Mouse (Mus musculus) liver, embryonic 14.5 days (tissue): ENCODE data around the gene Eif2b2. TPM values are rescaled to one million over a fixed set of nuclear protein-coding genes. Genes with fewer than 3 reads are reported as not detected.
A peak's percentile ranks its signal among the peaks of the same experiment; 100 is the strongest.

ENCODE experiments used
- ATAC-seq: fragments of 200-750 bp; cut with Nextera tagmentation; 2 replicates; pipeline ENCODE4 v1.8.0; 2017; ENCODE audit warnings: moderate number of reproducible peaks, mild to moderate bottlenecking, moderate library complexity; ENCODE audit not compliant: insufficient read depth
- DNase-seq, 3 experiments: peaks; one replicate each; pipeline ENCODE4 v3.0.0-alpha.2; 2012 to 2013; ENCODE audit warnings: low read depth in 3 of 3, low spot score in 3 of 3
- H3K27ac ChIP-seq: fragments of 300-500 bp; sonication (generic); 2 replicates; pipeline ENCODE4 v1.5.1; 2014; ENCODE audit warnings: moderate library complexity, mild to moderate bottlenecking, control low read depth, inconsistent platforms
- H3K27me3 ChIP-seq: fragments of 300-500 bp; sonication (generic); 2 replicates; pipeline ENCODE4 v1.6.1; 2014; ENCODE audit warnings: mild to moderate bottlenecking, low read length, moderate library complexity; ENCODE audit not compliant: control insufficient read depth, insufficient read depth
- H3K36me3 ChIP-seq: fragments of 300-500 bp; sonication (generic); replicated peaks from 2 replicates; pipeline ENCODE4 v1.6.1; 2014; ENCODE audit warnings: low read depth; ENCODE audit not compliant: control insufficient read depth, insufficient read depth
- H3K4me1 ChIP-seq, 2 experiments: fragments of 200-500 bp in 1 of 2; fragments of 300-500 bp in 1 of 2; sonication (generic) in 1 of 2; replicated peaks; 2 replicates each; pipeline ENCODE4 v1.6.1; 2012 to 2014; ENCODE audit warnings: antibody characterized with exemption in 1 of 2, inconsistent platforms in 1 of 2, low read length in 1 of 2; ENCODE audit not compliant: control insufficient read depth in 2 of 2, insufficient read depth in 2 of 2
- H3K4me2 ChIP-seq: fragments of 300-500 bp; sonication (generic); 2 replicates; pipeline ENCODE4 v1.6.1; 2014; ENCODE audit warnings: low read depth, mild to moderate bottlenecking, control low read depth, moderate library complexity
- H3K4me3 ChIP-seq, 2 experiments: fragments of 200-500 bp in 1 of 2; fragments of 300-500 bp in 1 of 2; sonication (generic) in 1 of 2; 2 replicates each; pipeline ENCODE4 v1.5.1; 2012 to 2014; ENCODE audit warnings: low read depth in 2 of 2, low read length in 2 of 2, mild to moderate bottlenecking in 2 of 2, control low read depth in 1 of 2, inconsistent platforms in 1 of 2, moderate library complexity in 1 of 2; ENCODE audit not compliant: insufficient read depth in 1 of 2
- H3K9ac ChIP-seq: fragments of 300-500 bp; sonication (generic); replicated peaks from 2 replicates; pipeline ENCODE4 v1.6.1; 2014; ENCODE audit warnings: mild to moderate bottlenecking, control low read depth, moderate library complexity
- H3K9me3 ChIP-seq: fragments of 300-500 bp; sonication (generic); 2 replicates; pipeline ENCODE4 v1.6.1; 2016; ENCODE audit warnings: low read length, mixed read lengths; ENCODE audit not compliant: control insufficient read depth
- CTCF ChIP-seq: IDR thresholded peaks from 2 replicates; pipeline ENCODE4 v1.5.1; 2016; ENCODE audit warnings: antibody characterized with exemption, low read depth, control low read depth
- EP300 ChIP-seq: IDR thresholded peaks from 2 replicates; pipeline ENCODE4 v1.6.1; 2016; ENCODE audit warnings: antibody characterized with exemption, low read depth
- WGBS: fragments of 180-500 bp; shearing (Covaris S2); extraction: QIAGEN DNeasy Blood & Tissue Kit; methylation state at CpG from one replicate; pipeline ENCODE4 v1.1.7; 2014; ENCODE audit not compliant: insufficient replicate concordance; 5-methylcytosine and 5-hydroxymethylcytosine counted together
- microRNA-seq: library from miRNA; unstranded; fragments of <30 nt; microRNA quantifications from one replicate; pipeline ENCODE4, GENCODE M21; 2016
- polyA plus RNA-seq, 2 experiments: library from polyadenylated mRNA; depleted of rRNA in 1 of 2; stranded (reverse) in 1 of 2; unstranded in 1 of 2; fragments of >200 nt; fragmentation: Nextera tagmentation in 1 of 2; extraction: Ambion mirVana in 1 of 2; gene quantifications; 2 replicates each; pipeline versions ENCODE4 v1.2.1 to v1.2.3; 2012 to 2014

Gene Eif2b2
- polyA plus RNA-seq, 2 experiments = 39.9 to 47.8 TPM

- Histone ChIP-seq H3K27ac (peak within 1 kb of the TSS; percentile 26), H3K9ac (peak within 1 kb of the TSS; percentile 65), H3K36me3 (peaks cover 5% of the 10 kb centered on the region), H3K4me2 (peak within 1 kb of the TSS; percentile 83), H3K4me3 (peak within 1 kb of the TSS; percentile 72 to 85), H3K9me3 (no peaks in the 10 kb centered on the region), H3K4me1 (peaks cover 9 to 10% of the 10 kb centered on the region in 2 experiments; a peak in 3 of 4 replicates), H3K27me3 (no peaks in the 10 kb centered on the region)
- ATAC-seq = peak; percentile 87
- 2% methylated on average over 35 of the region's 35 CpGs for WGBS
- DNase-seq = peak; percentile 66 to 69 (median 68)
- TF ChIP-seq CTCF (peak; percentile 81), EP300 (no peak)
Measured at GRCm38 (mm10) chr12:85270319-85270718, 51.0 kb downstream of the Eif2b2 start, which contains the start of gene Mlh3. Gene Mlh3 (minus strand): TSS chr12:85270599.

GRCm38 (mm10) chr12:85271132-85271842 lies 52.0 kb downstream of the Eif2b2 start:
- ATAC-seq = no peak

GRCm38 (mm10) chr12:85271843-85272206 lies 52.5 kb downstream of the Eif2b2 start:
- H3K4me2 ChIP-seq = no peak overlapping the region
- ATAC-seq = peak; percentile 50; the same call in 1 of the 2 replicates
- no peak overlapping the region for H3K9ac ChIP-seq
- H3K27me3 ChIP-seq = no peaks in the 10 kb centered on the region
- H3K4me1 ChIP-seq = peaks cover 9 to 10% of the 10 kb centered on the region in 2 experiments; a peak in 3 of 4 replicates
- H3K36me3 ChIP-seq = peaks cover 8% of the 10 kb centered on the region
- no peaks in the 10 kb centered on the region for H3K9me3 ChIP-seq
- TF ChIP-seq CTCF (no peak), EP300 (no peak)
- H3K27ac ChIP-seq = no peak overlapping the region
- DNase-seq = peak in 1 of 3 experiments; percentile 38
- H3K4me3 ChIP-seq = no peak overlapping the region
- 56% methylated on average over 4 of the region's 4 CpGs for WGBS

More at GRCm38 (mm10) chr12:85271132-85271842, 52.0 kb downstream of the Eif2b2 start:
- Histone ChIP-seq H3K9ac (no peak overlapping the region), H3K4me2 (peak overlapping the region; percentile 83; the same call in 1 of the 2 replicates), H3K4me3 (no peak overlapping the region), H3K36me3 (peaks cover 8% of the 10 kb centered on the region), H3K27ac (no peak overlapping the region; the same call in 1 of the 2 replicates), H3K27me3 (no peaks in the 10 kb centered on the region), H3K4me1 (peaks cover 9 to 10% of the 10 kb centered on the region in 2 experiments; a peak in 3 of 4 replicates), H3K9me3 (no peaks in the 10 kb centered on the region)
- WGBS = 58% methylated on average over 7 of the region's 7 CpGs
- TF ChIP-seq CTCF = peak; percentile 32; the same call in 1 of the 2 replicates
- no peak for TF ChIP-seq EP300
- no peak for DNase-seq

- Histone ChIP-seq H3K27ac (no peak overlapping the region), H3K4me2 (no peak overlapping the region), H3K4me1 (peaks cover 11 to 17% of the 10 kb centered on the region in 2 experiments), H3K4me3 (no peak overlapping the region), H3K36me3 (peaks cover 8% of the 10 kb centered on the region), H3K9ac (no peak overlapping the region), H3K27me3 (no peaks in the 10 kb centered on the region), H3K9me3 (no peaks in the 10 kb centered on the region)
- TF ChIP-seq EP300 = no peak
- TF ChIP-seq CTCF = no peak
- 78% methylated on average over 10 of the region's 10 CpGs for WGBS
- DNase-seq (no peak), ATAC-seq (no peak)
Measured at GRCm38 (mm10) chr12:85273508-85273907, 54.2 kb downstream of the Eif2b2 start.

Small RNA genes lying within 50 kb of the gene (microRNA-seq; reads per million reads assigned to microRNA genes)
- not detected for gene Mir6938

Other genes with a start within 250 kb of the Eif2b2 start
- gene Fcf1, start 248.6 kb upstream of the Eif2b2 start, polyA plus RNA-seq (2012; rRNA removed) = 45.8 and 86.1 TPM in 2 replicates
- gene Fcf1, start 248.6 kb upstream of the Eif2b2 start, polyA plus RNA-seq (2014; fragmentation: Nextera tagmentation; extraction: Ambion mirVana) = 102 and 111 TPM in 2 replicates
- gene Arel1, start 248.6 kb upstream of the Eif2b2 start, polyA plus RNA-seq (2012; rRNA removed) = 15.4 and 16.1 TPM in 2 replicates
- gene Arel1, start 248.6 kb upstream of the Eif2b2 start, polyA plus RNA-seq (2014; fragmentation: Nextera tagmentation; extraction: Ambion mirVana) = 14.8 and 17.4 TPM in 2 replicates
- gene Ylpm1, start 223.2 kb upstream of the Eif2b2 start, polyA plus RNA-seq (2012; rRNA removed) = 6.4 and 9.8 TPM in 2 replicates
- gene Ylpm1, start 223.2 kb upstream of the Eif2b2 start, polyA plus RNA-seq (2014; fragmentation: Nextera tagmentation; extraction: Ambion mirVana) = 8.3 and 9.7 TPM in 2 replicates
- gene Prox2, start 108.7 kb upstream of the Eif2b2 start, polyA plus RNA-seq (2012; rRNA removed) = 1.0 and 1.2 TPM in 2 replicates
- gene Prox2, start 108.7 kb upstream of the Eif2b2 start, polyA plus RNA-seq (2014; fragmentation: Nextera tagmentation; extraction: Ambion mirVana) = 2.2 and 2.8 TPM in 2 replicates
- 54.6 and 73.7 TPM in 2 replicates for gene Dlst, start 108.6 kb upstream of the Eif2b2 start, polyA plus RNA-seq (2012; rRNA removed)
- 59.2 and 67.8 TPM in 2 replicates for gene Dlst, start 108.6 kb upstream of the Eif2b2 start, polyA plus RNA-seq (2014; fragmentation: Nextera tagmentation; extraction: Ambion mirVana)
- 0.31 and 0.57 TPM in 2 replicates for gene Rps6kl1, start 68.2 kb upstream of the Eif2b2 start, polyA plus RNA-seq (2012; rRNA removed)
- 0.30 and 0.57 TPM in 2 replicates for gene Rps6kl1, start 68.2 kb upstream of the Eif2b2 start, polyA plus RNA-seq (2014; fragmentation: Nextera tagmentation; extraction: Ambion mirVana)
- gene Pgf, start 41.7 kb upstream of the Eif2b2 start, polyA plus RNA-seq (2012; rRNA removed) = 0.09 and 0.32 TPM in 2 replicates
- gene Pgf, start 41.7 kb upstream of the Eif2b2 start, polyA plus RNA-seq (2014; fragmentation: Nextera tagmentation; extraction: Ambion mirVana) = 0.08 and 0.34 TPM in 2 replicates
- 1.7 and 2.0 TPM in 2 replicates for gene Mlh3, start 51.1 kb downstream of the Eif2b2 start, polyA plus RNA-seq (2012; rRNA removed)
- 2.3 TPM in 2 replicates for gene Mlh3, start 51.1 kb downstream of the Eif2b2 start, polyA plus RNA-seq (2014; fragmentation: Nextera tagmentation; extraction: Ambion mirVana)
- 24.2 and 27.1 TPM in 2 replicates for gene Acyp1, start 69.0 kb downstream of the Eif2b2 start, polyA plus RNA-seq (2012; rRNA removed)
- 65.3 and 68.5 TPM in 2 replicates for gene Acyp1, start 69.0 kb downstream of the Eif2b2 start, polyA plus RNA-seq (2014; fragmentation: Nextera tagmentation; extraction: Ambion mirVana)
- 0.02 TPM in 2 replicates for gene Zc2hc1c, start 69.1 kb downstream of the Eif2b2 start, polyA plus RNA-seq (2012; rRNA removed)
- 0.03 and 0.19 TPM in 2 replicates for gene Zc2hc1c, start 69.1 kb downstream of the Eif2b2 start, polyA plus RNA-seq (2014; fragmentation: Nextera tagmentation; extraction: Ambion mirVana)
- 6.6 and 8.8 TPM in 2 replicates for gene Nek9, start 119.9 kb downstream of the Eif2b2 start, polyA plus RNA-seq (2012; rRNA removed)
- 4.1 and 4.4 TPM in 2 replicates for gene Nek9, start 119.9 kb downstream of the Eif2b2 start, polyA plus RNA-seq (2014; fragmentation: Nextera tagmentation; extraction: Ambion mirVana)
- gene Tmed10, start 155.4 kb downstream of the Eif2b2 start, polyA plus RNA-seq (2012; rRNA removed) = 43.7 and 67.2 TPM in 2 replicates
- gene Tmed10, start 155.4 kb downstream of the Eif2b2 start, polyA plus RNA-seq (2014; fragmentation: Nextera tagmentation; extraction: Ambion mirVana) = 174 and 175 TPM in 2 replicates